Mouse (Mus musculus) ES-CJ7 (cell line): ENCODE results near the gene Guca2b.
A peak's percentile ranks its signal among the peaks of the same experiment; 100 is the strongest.
"Not testable (repeated sequence)": the region's sequence is repeated elsewhere in the genome, so short reads cannot be mapped to it uniquely, and the experiment has no call there.

ENCODE experiments used
- DNase-seq: peaks from one replicate; pipeline ENCODE4 v3.0.0; 2011; ENCODE audit warnings: low read depth, low spot score

Guca2b gene

GRCm38 (mm10) chr4:119657011-119657410 lies 1.7 kb downstream of the Guca2b start:
- DNase-seq = no peak

GRCm38 (mm10) chr4:119642666-119643065 lies 16.1 kb downstream of the Guca2b start:
- peak; percentile 88 for DNase-seq

- peak; percentile 25 for DNase-seq
These were observed 20.1 kb downstream of the Guca2b start for GRCm38 (mm10) chr4:119638656-119639055.

GRCm38 (mm10) chr4:119637946-119638345 lies 20.8 kb downstream of the Guca2b start:
- no peak for DNase-seq

- DNase-seq = peak; percentile 62
These were observed 21.4 kb downstream of the Guca2b start, which contains the start of gene Guca2a for GRCm38 (mm10) chr4:119637176-119637845. Gene Guca2a (plus strand): TSS chr4:119637704.

- no peak for DNase-seq
These were observed 22.0 kb downstream of the Guca2b start for GRCm38 (mm10) chr4:119636731-119637130.

- no peak for DNase-seq
These were observed 23.1 kb downstream of the Guca2b start for GRCm38 (mm10) chr4:119635686-119636085.

GRCm38 (mm10) chr4:119634908-119635660 lies 23.7 kb downstream of the Guca2b start:
- DNase-seq = peak; percentile 20

GRCm38 (mm10) chr4:119633948-119634347 lies 24.8 kb downstream of the Guca2b start:
- no peak for DNase-seq

GRCm38 (mm10) chr4:119633342-119633741 lies 25.4 kb downstream of the Guca2b start:
- DNase-seq = no peak

- DNase-seq = peak; percentile 23
These were observed 26.0 kb downstream of the Guca2b start for GRCm38 (mm10) chr4:119632721-119633120.

GRCm38 (mm10) chr4:119631115-119631919 lies 27.4 kb downstream of the Guca2b start:
- DNase-seq = peak; percentile 61

- DNase-seq = not testable (repeated sequence)
These were observed 30.4 kb downstream of the Guca2b start for GRCm38 (mm10) chr4:119628363-119628762.

GRCm38 (mm10) chr4:119627317-119627716 lies 31.4 kb downstream of the Guca2b start:
- no peak for DNase-seq

- DNase-seq = no peak
These were observed 31.9 kb downstream of the Guca2b start for GRCm38 (mm10) chr4:119626876-119627275.

- no peak for DNase-seq
These were observed 32.6 kb downstream of the Guca2b start for GRCm38 (mm10) chr4:119626081-119626645.

GRCm38 (mm10) chr4:119614724-119615123 lies 44.0 kb downstream of the Guca2b start:
- no peak for DNase-seq

GRCm38 (mm10) chr4:119614078-119614477 lies 44.7 kb downstream of the Guca2b start:
- DNase-seq = no peak

- DNase-seq = no peak
These were observed 49.3 kb downstream of the Guca2b start for GRCm38 (mm10) chr4:119609488-119609887.
